ENCODE assay signal across 17 mouse cellular contexts in genomic region chr3:36819402-36819801, GRCm38 (mm10). TPM values are rescaled to one million over a fixed set of nuclear protein-coding genes. Genes with fewer than 3 reads are reported as not detected.
DNase-seq lines count a peak whose midpoint lies in the region; ATAC-seq and TF ChIP-seq lines count a peak whose summit lies in the region.
"Had no signal": no experiment of that assay in that cellular context is flagged by ENCODE, and none has a peak within 500 bp of the region (broad histone marks: within the 10 kb centered on the region; RNA-seq: fewer than 3 reads in every experiment).

No protein-coding gene starts in this region.

- no peaks in the 10 kb centered on the region for H3K79me2 ChIP-seq in heart, adult 2 months (replicated peaks; ENCODE audit: control insufficient read depth, insufficient read depth, low read length)

- intact Hi-C loops in heart, adult 2 months (cut with DNase I), result loop anchor here (2.0 kb wide), 1 partner anchor 49 kb away; no protein-coding TSS in a partner anchor

- ATAC-seq in heart, embryonic 12.5 days (ENCODE audit: insufficient number of reproducible peaks, low FRiP score), result no peak
- ATAC-seq in heart, embryonic 16.5 days (replicated peaks; ENCODE audit: extremely low read depth, insufficient read depth, low FRiP score), result peak; percentile 58
- no peak for ATAC-seq in forebrain, postnatal 0 days
- ATAC-seq: CD4-positive, CD25-positive, alpha-beta regulatory T cell, adult 4 months; forebrain, embryonic 15.5 days; intestine, embryonic 15.5 days had no signal

- TF ChIP-seq POLR2A in heart, adult 2 months (IDR thresholded peaks at IDR 0.05; ENCODE audit: insufficient read depth, low read depth, low read length), result no peak

- H3K4me1 ChIP-seq in heart, adult 2 months (ENCODE audit: control insufficient read depth, insufficient read depth, low read length), result no peaks in the 10 kb centered on the region; the same call in 1 of the 2 replicates
- no peaks in the 10 kb centered on the region for H3K4me1 ChIP-seq in heart, embryonic 12.5 days (replicated peaks)
- no peaks in the 10 kb centered on the region; the same call in 1 of the 2 replicates for H3K4me1 ChIP-seq in heart, embryonic 16.5 days (ENCODE audit: control insufficient read depth, insufficient read depth, low read length)
- no peaks in the 10 kb centered on the region for H3K4me1 ChIP-seq in forebrain, postnatal 0 days (ENCODE audit: insufficient read depth)
- H3K4me1 ChIP-seq: forebrain, embryonic 15.5 days; hindbrain, embryonic 12.5 days; intestine, embryonic 15.5 days; midbrain, embryonic 12.5 days had no signal

- WGBS in heart, adult 2 months, result 26% methylated on average over 7 of the region's 7 CpGs
- 43% methylated on average over 7 of the region's 7 CpGs for WGBS in heart, embryonic 12.5 days
- 44% methylated on average over 7 of the region's 7 CpGs for WGBS in heart, embryonic 16.5 days
- WGBS in forebrain, postnatal 0 days, result 77% methylated on average over 7 of the region's 7 CpGs

- H3K36me3 ChIP-seq in heart, adult 2 months (ENCODE audit: control insufficient read depth, insufficient read depth, low read length), result no peaks in the 10 kb centered on the region
- H3K36me3 ChIP-seq in heart, embryonic 12.5 days, result no peaks in the 10 kb centered on the region
- no peaks in the 10 kb centered on the region for H3K36me3 ChIP-seq in heart, embryonic 16.5 days (ENCODE audit: control insufficient read depth, insufficient read depth)
- H3K36me3 ChIP-seq in forebrain, postnatal 0 days (ENCODE audit: insufficient read depth), result no peaks in the 10 kb centered on the region
- H3K36me3 ChIP-seq: forebrain, embryonic 15.5 days; hindbrain, embryonic 12.5 days; intestine, embryonic 15.5 days; midbrain, embryonic 12.5 days had no signal

- peak overlapping the region; percentile 58 for H3K27ac ChIP-seq in heart, adult 2 months
- H3K27ac ChIP-seq in heart, embryonic 12.5 days (ENCODE audit: poor library complexity, severe bottlenecking), result no peak overlapping the region
- H3K27ac ChIP-seq in heart, embryonic 16.5 days (ENCODE audit: low read length), result no peak overlapping the region
- H3K27ac ChIP-seq in forebrain, postnatal 0 days (ENCODE audit: low read depth, low read length), result no peak overlapping the region
- H3K27ac ChIP-seq: forebrain, embryonic 15.5 days; hindbrain, embryonic 12.5 days; intestine, embryonic 15.5 days; midbrain, embryonic 12.5 days; stomach, postnatal 0 days had no signal

- peak; percentile 27 to 48 for DNase-seq in heart, adult 2 months
- DNase-seq in heart, postnatal 4 days, result peak; percentile 25
- peak; percentile 64 for DNase-seq in kidney, postnatal 14 days
- DNase-seq in forebrain, postnatal 0 days, result no peak
- DNase-seq in urinary bladder, postnatal 25 days (ENCODE audit: low spot score), result no peak
- DNase-seq: cerebellum, postnatal 25 days; liver; thymus, postnatal 14 days had no signal

- no peak for TF ChIP-seq CTCF in heart, adult 2 months (IDR thresholded peaks at IDR 0.05)
- TF ChIP-seq CTCF in forebrain, postnatal 0 days (IDR thresholded peaks at IDR 0.05; ENCODE audit: low read depth), result no peak

- no peaks in the 10 kb centered on the region for H3K27me3 ChIP-seq in heart, adult 2 months (ENCODE audit: control insufficient read depth, insufficient read depth, low read length)
- H3K27me3 ChIP-seq in heart, embryonic 12.5 days (replicated peaks), result no peaks in the 10 kb centered on the region
- H3K27me3 ChIP-seq in heart, embryonic 16.5 days (ENCODE audit: control insufficient read depth, insufficient read depth, low read length), result no peaks in the 10 kb centered on the region
- H3K27me3 ChIP-seq in forebrain, postnatal 0 days (ENCODE audit: insufficient read depth, low read length), result no peaks in the 10 kb centered on the region
- H3K27me3 ChIP-seq: forebrain, embryonic 15.5 days; hindbrain, embryonic 12.5 days; intestine, embryonic 15.5 days; midbrain, embryonic 12.5 days had no signal

- no peak overlapping the region for H3K4me2 ChIP-seq in heart, embryonic 12.5 days
- no peak overlapping the region for H3K4me2 ChIP-seq in heart, embryonic 16.5 days (ENCODE audit: low read depth, low read length)
- H3K4me2 ChIP-seq in forebrain, postnatal 0 days (ENCODE audit: low read depth), result no peak overlapping the region
- H3K4me2 ChIP-seq: forebrain, embryonic 15.5 days; hindbrain, embryonic 12.5 days; intestine, embryonic 15.5 days; midbrain, embryonic 12.5 days had no signal

- H3K4me3 ChIP-seq in heart, adult 2 months, result no peak overlapping the region
- no peak overlapping the region for H3K4me3 ChIP-seq in heart, embryonic 12.5 days
- no peak overlapping the region for H3K4me3 ChIP-seq in heart, embryonic 16.5 days (ENCODE audit: low read length)
- H3K4me3 ChIP-seq in forebrain, postnatal 0 days (ENCODE audit: low read depth, low read length), result no peak overlapping the region
- H3K4me3 ChIP-seq: erythroblast, embryonic 14.5 days; forebrain, embryonic 15.5 days; hindbrain, embryonic 12.5 days; intestine, embryonic 15.5 days; midbrain, embryonic 12.5 days had no signal

- peak; percentile 33; the same call in 1 of the 2 replicates for TF ChIP-seq EP300 in heart, adult 2 months (IDR thresholded peaks at IDR 0.05; ENCODE audit: insufficient read depth, low read depth, low read length)

- H3K9me3 ChIP-seq in heart, embryonic 12.5 days (replicated peaks), result no peaks in the 10 kb centered on the region
- H3K9me3 ChIP-seq in heart, embryonic 16.5 days (replicated peaks; ENCODE audit: control insufficient read depth, low read length), result no peaks in the 10 kb centered on the region
- H3K9me3 ChIP-seq in forebrain, postnatal 0 days (ENCODE audit: low read length), result no peaks in the 10 kb centered on the region
- H3K9me3 ChIP-seq: forebrain, embryonic 15.5 days; hindbrain, embryonic 12.5 days; intestine, embryonic 15.5 days; midbrain, embryonic 12.5 days had no signal

- H3K9ac ChIP-seq in heart, adult 2 months (ENCODE audit: low read depth, low read length), result no peak overlapping the region
- H3K9ac ChIP-seq in heart, embryonic 12.5 days, result no peak overlapping the region
- no peak overlapping the region for H3K9ac ChIP-seq in heart, embryonic 16.5 days (ENCODE audit: low read length)
- H3K9ac ChIP-seq in forebrain, postnatal 0 days, result no peak overlapping the region
- H3K9ac ChIP-seq: forebrain, embryonic 15.5 days; hindbrain, embryonic 12.5 days; intestine, embryonic 15.5 days; midbrain, embryonic 12.5 days had no signal

RNA-seq across cellular contexts. Expression of gene 4932438A13Rik, which starts 43.5 kb away (rescaled TPM):
- 10 to 100 TPM; 41.9 to 48.8 TPM for total RNA-seq in heart, adult 2 months (2021)
- polyA plus RNA-seq in heart, adult 2 months (2012; rRNA removed), result 8.5 and 15.4 TPM in 2 replicates
- 34.7 and 37.5 TPM in 2 replicates for polyA plus RNA-seq in heart, embryonic 12.5 days (2016; fragmentation: Nextera tagmentation; extraction: Ambion mirVana)
- polyA plus RNA-seq in heart, embryonic 16.5 days (2015; fragmentation: Nextera tagmentation; extraction: Ambion mirVana), result 36.2 and 36.4 TPM in 2 replicates
- 10 to 100 TPM; 49.6 to 52.7 TPM for total RNA-seq in heart, postnatal 4 days (2021)
- 49.1 and 66.6 TPM in 2 replicates for total RNA-seq in forebrain, postnatal 0 days (2014; rRNA removed)
- polyA plus RNA-seq in forebrain, postnatal 0 days (2015; fragmentation: Nextera tagmentation; extraction: Ambion mirVana), result 29.4 and 62.5 TPM in 2 replicates

Comparison
In these comparisons a context has a peak if more than half of its experiments do, and no peak if none do; other contexts are left out.
1. DNase-seq: peak in heart, adult 2 months (2 of 2), heart, postnatal 4 days (single experiment) and kidney, postnatal 14 days (single experiment); none in forebrain, postnatal 0 days (single experiment) and urinary bladder, postnatal 25 days (single experiment).